Mouse (Mus musculus): ENCODE results near the gene Tmprss9. TPM values are rescaled to one million over a fixed set of nuclear protein-coding genes. Genes with fewer than 3 reads are reported as not detected.

Tmprss9 gene
- polyA plus RNA-seq, 1 experiment from 2014 or later: 0.31 TPM

DNA sequence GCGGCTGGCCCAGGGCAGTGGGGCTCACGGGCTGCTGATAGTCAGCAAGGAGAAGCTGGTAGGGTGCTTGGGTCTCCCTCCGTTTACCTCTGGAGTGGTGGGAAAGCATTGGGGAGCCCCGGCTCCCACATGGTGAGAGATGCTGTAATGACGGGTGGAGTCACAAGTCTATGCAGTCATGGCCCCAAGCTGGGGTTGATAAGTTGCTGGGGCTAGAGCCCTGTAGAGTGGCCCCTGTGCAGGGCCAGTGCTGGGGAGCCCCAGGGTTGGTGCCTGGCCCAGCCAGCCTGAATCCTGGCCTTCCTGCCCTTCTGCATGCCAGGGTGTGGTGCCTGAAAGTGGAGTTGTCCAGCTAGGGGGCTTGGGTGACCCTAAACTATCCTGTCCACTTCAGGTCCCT, 9.3 kb upstream of the Tmprss9 start:
- H3K27me3 ChIP-seq: no peaks in the 10 kb centered on the region
- peaks cover 61% of the 10 kb centered on the region for H3K36me3 ChIP-seq
- H3K4me3 ChIP-seq: no peak overlapping the region
- no peak for ATAC-seq (ENCODE audit: low read depth)
- no peaks in the 10 kb centered on the region for H3K9me3 ChIP-seq
- no peak overlapping the region for H3K9ac ChIP-seq
- H3K4me2 ChIP-seq: no peak overlapping the region
- peaks cover 19% of the 10 kb centered on the region for H3K4me1 ChIP-seq (replicated peaks)
- H3K27ac ChIP-seq (replicated peaks): no peak overlapping the region
- WGBS: 93% methylated on average over 5 of the region's 5 CpGs

DNA sequence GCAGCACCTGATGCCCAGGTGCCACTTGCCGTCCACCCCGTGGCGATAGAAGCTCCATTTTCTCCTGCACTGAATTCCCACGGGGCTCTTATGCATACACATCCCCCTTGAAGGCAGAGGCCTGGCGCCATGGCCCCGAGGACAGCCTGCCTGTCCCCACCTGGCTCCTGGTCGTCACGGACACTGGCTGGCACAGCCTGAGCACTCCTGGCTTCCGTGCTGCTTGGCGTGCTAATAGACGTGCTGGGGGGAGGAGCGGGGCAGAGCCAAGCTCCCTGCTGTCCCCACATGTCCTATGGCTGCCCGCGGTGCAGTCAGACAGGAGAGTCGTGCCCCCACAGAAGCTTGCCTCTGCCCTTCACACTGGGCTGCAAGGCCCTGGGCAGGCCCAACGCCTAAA, 7.2 kb upstream of the Tmprss9 start:
- no peak for ATAC-seq (ENCODE audit: low read depth)
- Histone ChIP-seq H3K9ac (no peak overlapping the region), H3K9me3 (no peaks in the 10 kb centered on the region), H3K4me3 (no peak overlapping the region), H3K27ac (replicated peaks) (no peak overlapping the region), H3K4me1 (replicated peaks) (peaks cover 4% of the 10 kb centered on the region), H3K36me3 (peaks cover 77% of the 10 kb centered on the region), H3K4me2 (no peak overlapping the region), H3K27me3 (no peaks in the 10 kb centered on the region)
- WGBS: 71% methylated on average over 16 of the region's 16 CpGs

- H3K9ac ChIP-seq: no peak overlapping the region
- no peak overlapping the region for H3K4me2 ChIP-seq
- H3K9me3 ChIP-seq: no peaks in the 10 kb centered on the region
- no peak overlapping the region for H3K4me3 ChIP-seq
- WGBS: 75% methylated on average over 4 of the region's 6 CpGs
- ATAC-seq (ENCODE audit: low read depth): no peak
- peaks cover 29% of the 10 kb centered on the region for H3K36me3 ChIP-seq
- H3K27me3 ChIP-seq: peaks cover 3% of the 10 kb centered on the region
- no peaks in the 10 kb centered on the region; the same call in 1 of the 2 replicates for H3K4me1 ChIP-seq (replicated peaks)
- no peak overlapping the region for H3K27ac ChIP-seq (replicated peaks)
Measured at GRCm38 (mm10) chr10:80870993-80871392, 655 bp upstream of the Tmprss9 start.

- no peak overlapping the region for H3K27ac ChIP-seq (replicated peaks)
Measured at GRCm38 (mm10) chr10:80874035-80874434, 2.4 kb downstream of the Tmprss9 start.

GRCm38 (mm10) chr10:80876028-80876427, 4.4 kb downstream of the Tmprss9 start:
- H3K27ac ChIP-seq (replicated peaks): no peak overlapping the region
- WGBS: 36% methylated on average over 5 of the region's 5 CpGs
- peaks cover 3% of the 10 kb centered on the region for H3K27me3 ChIP-seq
- H3K36me3 ChIP-seq: no peaks in the 10 kb centered on the region
- H3K4me3 ChIP-seq: no peak overlapping the region
- H3K9ac ChIP-seq: no peak overlapping the region
- ATAC-seq (ENCODE audit: low read depth): no peak
- no peaks in the 10 kb centered on the region for H3K9me3 ChIP-seq
- H3K4me1 ChIP-seq (replicated peaks): no peaks in the 10 kb centered on the region; the same call in 1 of the 2 replicates
- H3K4me2 ChIP-seq: no peak overlapping the region

More at GRCm38 (mm10) chr10:80874035-80874434, 2.4 kb downstream of the Tmprss9 start:
- Histone ChIP-seq H3K27me3 (peaks cover 3% of the 10 kb centered on the region), H3K4me1 (replicated peaks) (no peaks in the 10 kb centered on the region; the same call in 1 of the 2 replicates), H3K9ac (no peak overlapping the region), H3K9me3 (no peaks in the 10 kb centered on the region), H3K4me2 (no peak overlapping the region), H3K4me3 (no peak overlapping the region), H3K36me3 (no peaks in the 10 kb centered on the region)
- no peak for ATAC-seq (ENCODE audit: low read depth)
- 68% methylated on average over 9 of the region's 9 CpGs for WGBS

DNA sequence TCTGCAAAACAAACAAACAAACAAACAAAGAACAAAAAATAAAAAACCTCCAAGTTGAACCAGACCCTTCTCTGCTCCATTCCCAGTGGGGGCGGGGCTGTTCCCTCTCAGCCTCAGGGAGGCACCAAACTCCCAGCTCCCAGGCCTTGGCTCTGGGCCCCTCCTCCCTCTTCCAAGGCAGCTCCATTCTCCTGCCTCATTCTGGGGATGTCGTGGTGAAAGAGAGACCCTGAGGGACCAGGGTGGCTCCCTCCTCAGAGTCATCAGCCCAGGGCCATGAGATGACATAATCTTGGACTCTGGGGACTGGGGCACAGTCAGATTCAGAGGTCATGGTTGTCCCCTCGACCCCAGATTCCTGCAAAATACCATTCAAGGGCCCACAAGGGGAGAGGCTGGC, 4.9 kb downstream of the Tmprss9 start:
- 21% methylated on average over 3 of the region's 3 CpGs for WGBS
- no peak for ATAC-seq (ENCODE audit: low read depth)
- Histone ChIP-seq H3K27me3 (peaks cover 3% of the 10 kb centered on the region), H3K27ac (replicated peaks) (no peak overlapping the region), H3K9ac (no peak overlapping the region), H3K4me2 (no peak overlapping the region), H3K4me3 (no peak overlapping the region), H3K9me3 (no peaks in the 10 kb centered on the region), H3K4me1 (replicated peaks) (no peaks in the 10 kb centered on the region; the same call in 1 of the 2 replicates), H3K36me3 (no peaks in the 10 kb centered on the region)

DNA sequence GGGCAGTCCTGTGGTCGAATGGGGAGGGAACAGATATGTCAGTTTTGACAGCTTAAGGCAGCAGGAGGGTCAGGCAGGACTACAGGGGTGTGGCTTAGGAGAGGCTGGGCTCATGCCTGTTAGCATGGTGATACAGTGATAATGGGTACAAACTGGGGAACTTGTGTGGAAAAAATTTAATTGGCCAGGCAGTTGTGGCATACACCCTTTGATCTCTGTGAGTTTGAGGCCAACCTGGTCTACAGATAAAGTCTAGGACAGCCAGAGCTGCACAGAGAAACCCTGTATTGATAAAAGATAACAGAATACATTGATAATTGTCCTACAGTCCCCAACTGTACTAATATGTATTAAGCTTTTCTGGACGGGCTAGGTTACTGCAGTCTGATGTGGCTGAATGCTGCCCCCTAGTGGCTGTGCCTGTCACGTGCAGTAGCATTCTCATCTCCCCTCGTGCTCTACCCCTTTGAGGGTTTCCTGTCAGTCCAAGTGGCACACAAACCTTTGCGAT, 8.5 kb downstream of the Tmprss9 start:
- Histone ChIP-seq H3K4me2 (no peak overlapping the region), H3K4me3 (no peak overlapping the region), H3K36me3 (no peaks in the 10 kb centered on the region), H3K9ac (no peak overlapping the region), H3K4me1 (replicated peaks) (no peaks in the 10 kb centered on the region), H3K27ac (replicated peaks) (no peak overlapping the region), H3K9me3 (no peaks in the 10 kb centered on the region), H3K27me3 (no peaks in the 10 kb centered on the region)
- WGBS: 24% methylated on average over 5 of the region's 5 CpGs
- no peak; the same call in 1 of the 2 replicates for ATAC-seq (ENCODE audit: low read depth)

DNA sequence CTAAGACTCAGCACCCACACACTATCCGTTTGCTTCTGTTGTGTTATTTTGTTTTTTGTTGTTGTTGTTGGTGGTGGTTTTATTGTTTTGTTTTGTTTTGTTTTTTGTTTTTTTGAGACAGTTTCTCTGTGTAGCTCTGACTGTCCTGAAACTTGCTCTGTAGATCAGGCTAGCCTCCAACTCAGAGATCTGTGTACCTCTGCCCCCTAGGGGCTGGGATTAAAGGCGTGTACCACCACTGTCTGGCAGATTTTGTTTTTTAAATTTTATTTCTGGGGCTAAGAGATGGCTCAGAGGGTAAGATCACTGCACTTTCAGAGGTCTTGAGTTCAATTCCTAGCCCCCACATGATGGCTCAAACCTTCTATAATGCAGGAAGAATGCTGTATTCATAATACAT, 9.3 kb downstream of the Tmprss9 start:
- H3K27me3 ChIP-seq: no peaks in the 10 kb centered on the region
- H3K9ac ChIP-seq: no peak overlapping the region
- ATAC-seq (ENCODE audit: low read depth): no peak
- H3K4me3 ChIP-seq: no peak overlapping the region
- no peaks in the 10 kb centered on the region for H3K36me3 ChIP-seq
- WGBS: 75% methylated on average over 2 of the region's 2 CpGs
- no peak overlapping the region for H3K27ac ChIP-seq (replicated peaks)
- H3K9me3 ChIP-seq: no peaks in the 10 kb centered on the region
- H3K4me1 ChIP-seq (replicated peaks): no peaks in the 10 kb centered on the region
- no peak overlapping the region for H3K4me2 ChIP-seq

DNA sequence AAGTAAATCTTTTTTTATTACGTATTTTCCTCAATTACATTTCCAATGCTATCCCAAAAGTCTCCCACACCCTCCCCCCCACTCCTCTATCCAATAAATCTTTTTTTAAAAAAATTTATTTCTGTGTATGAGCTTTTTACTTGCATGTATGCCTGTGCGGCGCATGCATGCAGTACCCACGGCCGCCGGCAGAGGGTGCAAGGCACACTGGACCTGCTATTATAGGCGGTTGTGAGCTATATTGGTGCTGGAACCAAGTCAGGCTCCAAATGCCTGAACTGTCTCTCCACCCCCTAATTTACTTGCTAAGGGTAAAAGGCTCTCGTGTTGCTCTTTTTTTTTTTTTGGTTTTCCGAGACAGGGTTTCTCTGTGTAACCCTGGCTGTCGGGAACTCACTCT, 9.7 kb downstream of the Tmprss9 start:
- Histone ChIP-seq H3K27ac (replicated peaks) (no peak overlapping the region), H3K27me3 (no peaks in the 10 kb centered on the region), H3K4me3 (no peak overlapping the region), H3K9ac (no peak overlapping the region), H3K36me3 (no peaks in the 10 kb centered on the region), H3K4me2 (no peak overlapping the region), H3K9me3 (no peaks in the 10 kb centered on the region), H3K4me1 (replicated peaks) (no peaks in the 10 kb centered on the region)
- ATAC-seq (ENCODE audit: low read depth): no peak
- WGBS: 29% methylated on average over 10 of the region's 10 CpGs

DNA sequence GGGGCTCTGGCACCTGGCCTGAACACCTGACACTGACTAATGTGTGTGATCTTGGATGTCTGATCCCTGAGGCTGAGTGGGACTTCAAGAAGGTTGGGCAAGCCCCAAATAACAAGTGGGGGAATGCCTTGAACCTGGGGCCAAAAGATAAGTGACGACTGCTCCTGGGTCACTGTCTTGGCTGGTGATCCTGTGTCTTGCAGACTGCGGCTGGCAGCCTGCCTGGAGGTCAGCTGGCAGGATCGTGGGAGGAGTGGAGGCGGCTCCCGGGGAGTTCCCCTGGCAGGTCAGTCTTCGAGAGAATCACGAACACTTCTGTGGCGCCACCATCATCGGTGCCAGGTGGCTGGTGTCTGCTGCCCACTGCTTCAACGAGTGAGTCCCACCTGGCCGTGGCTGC, 15.5 kb downstream of the Tmprss9 start:
- WGBS: 82% methylated on average over 11 of the region's 11 CpGs

DNA sequence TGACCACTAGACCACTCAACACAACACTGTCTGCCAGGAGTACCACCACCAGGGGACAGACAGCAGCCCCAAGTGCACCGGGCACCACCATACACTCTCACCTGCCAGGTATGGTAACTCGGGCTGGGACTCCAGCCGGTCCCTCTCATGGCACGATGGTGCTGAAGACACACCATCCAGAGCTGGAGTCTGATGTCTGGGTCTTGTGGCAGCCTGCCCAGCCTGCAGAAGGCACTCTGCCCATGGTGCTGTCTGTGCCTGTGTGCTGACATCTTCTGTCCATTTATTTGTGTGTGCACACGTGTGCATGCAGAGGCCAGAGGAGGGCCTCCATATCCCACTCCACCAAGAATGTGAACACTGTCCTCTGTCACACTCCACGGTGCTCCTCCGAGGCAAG, 23.5 kb downstream of the Tmprss9 start:
- Histone ChIP-seq H3K4me3 (no peak overlapping the region), H3K4me2 (no peak overlapping the region), H3K4me1 (replicated peaks) (peaks cover 25% of the 10 kb centered on the region), H3K9me3 (no peaks in the 10 kb centered on the region), H3K27ac (replicated peaks) (no peak overlapping the region), H3K9ac (no peak overlapping the region), H3K36me3 (peaks cover 16% of the 10 kb centered on the region), H3K27me3 (peaks cover under 1% of the 10 kb centered on the region; the same call in 1 of the 2 replicates)
- no peak for ATAC-seq (ENCODE audit: low read depth)
- 89% methylated on average over 7 of the region's 7 CpGs for WGBS

More for the DNA sequence above, 15.5 kb downstream of the Tmprss9 start:
- Histone ChIP-seq H3K36me3 (no peaks in the 10 kb centered on the region), H3K4me1 (replicated peaks) (no peaks in the 10 kb centered on the region), H3K27ac (replicated peaks) (no peak overlapping the region), H3K9ac (no peak overlapping the region), H3K4me3 (no peak overlapping the region), H3K4me2 (no peak overlapping the region), H3K27me3 (peaks cover 22% of the 10 kb centered on the region), H3K9me3 (no peaks in the 10 kb centered on the region)
- no peak for ATAC-seq (ENCODE audit: low read depth)

GRCm38 (mm10) chr10:80895697-80896096, 24.0 kb downstream of the Tmprss9 start:
- Histone ChIP-seq H3K4me1 (replicated peaks) (peaks cover 25% of the 10 kb centered on the region), H3K9ac (no peak overlapping the region), H3K4me2 (no peak overlapping the region), H3K36me3 (peaks cover 16% of the 10 kb centered on the region), H3K4me3 (no peak overlapping the region), H3K27me3 (no peaks in the 10 kb centered on the region), H3K9me3 (no peaks in the 10 kb centered on the region), H3K27ac (replicated peaks) (no peak overlapping the region)
- no peak for ATAC-seq (ENCODE audit: low read depth)
- 86% methylated on average over 6 of the region's 6 CpGs for WGBS

Data from neural tube, embryonic 13.5 days (tissue).